Mouse (Mus musculus) left cerebral cortex, postnatal 25 days (tissue): ENCODE measurements around the gene Gm10668. TPM values are rescaled to one million over a fixed set of nuclear protein-coding genes. Genes with fewer than 3 reads are reported as not detected.
"Not testable (repeated sequence)": the region's sequence is repeated elsewhere in the genome, so short reads cannot be mapped to it uniquely, and the experiment has no call there.

Source experiments
- DNase-seq, 2 experiments: peaks; one replicate each; pipeline ENCODE4 v3.0.0; 2022; ENCODE audit warnings: low spot score in 2 of 2, mixed read lengths in 1 of 2
- intact Hi-C: fragments of 180-260 bp; cut with DNase I; formaldehyde crosslinking; loops from one replicate; pipeline ENCODE4 v1.15.1; 2025
- total RNA-seq, 2 experiments: library from RNA; stranded (reverse); gene quantifications; 2 replicates each; pipeline ENCODE4 v1.2.3; 2021

Gm10668 gene
- not detected for total RNA-seq

GRCm38 (mm10) chr7:20730524-20730923, at the start of gene Gm10668:
Gm10668 (minus strand) TSS chr7:20730624.
- intact Hi-C loops, DNase-seq: not testable (repeated sequence)

GRCm38 (mm10) chr7:20770885-20771284, 40.5 kb upstream of the Gm10668 start, which contains the start of gene Vmn1r112:
Vmn1r112 (plus strand) TSS chr7:20771185.
- DNase-seq, intact Hi-C loops: not testable (repeated sequence)

GRCm38 (mm10) chr7:20703116-20703515, 27.3 kb downstream of the Gm10668 start, which contains the start of gene Vmn1r111:
Vmn1r111 (minus strand) TSS chr7:20703216.
- DNase-seq, intact Hi-C loops: not testable (repeated sequence)

Other genes starting within 250 kb of the Gm10668 start
- gene Vmn1r103, start 220.1 kb downstream of the Gm10668 start, total RNA-seq: not detected
- gene Vmn1r104, start 196.8 kb downstream of the Gm10668 start, total RNA-seq: not detected
- not detected for gene Gm5726, start 184.9 kb downstream of the Gm10668 start, total RNA-seq
- not detected for gene Gm4141, start 154.4 kb downstream of the Gm10668 start, total RNA-seq
- not detected for gene Gm4513, start 131.6 kb downstream of the Gm10668 start, total RNA-seq
- not detected for gene Vmn1r107, start 61.7 kb downstream of the Gm10668 start, total RNA-seq
- gene Vmn1r111, start 27.4 kb downstream of the Gm10668 start, total RNA-seq: not detected
- gene Vmn1r112, start 40.6 kb upstream of the Gm10668 start, total RNA-seq: not detected
- not detected for gene Vmn1r113, start 56.7 kb upstream of the Gm10668 start, total RNA-seq
- gene Vmn1r114, start 81.6 kb upstream of the Gm10668 start, total RNA-seq: not detected
- not detected for gene Vmn1r115, start 114.4 kb upstream of the Gm10668 start, total RNA-seq
- gene Vmn1r116, start 141.6 kb upstream of the Gm10668 start, total RNA-seq: not detected
- gene Vmn1r117, start 153.5 kb upstream of the Gm10668 start, total RNA-seq: not detected
- gene Vmn1r118, start 181.7 kb upstream of the Gm10668 start, total RNA-seq: not detected